ENCODE assay signal across 9 mouse cellular contexts in genomic region chr4:124102684-124103083, GRCm38 (mm10).
DNase-seq lines count a peak whose midpoint lies in the region; ATAC-seq and TF ChIP-seq lines count a peak whose summit lies in the region.
"Had no signal": no experiment of that assay in that cellular context is flagged by ENCODE, and none has a peak within 500 bp of the region (broad histone marks: within the 10 kb centered on the region; RNA-seq: fewer than 3 reads in every experiment).

No protein-coding gene starts in this region.

- no peaks in the 10 kb centered on the region for H3K9me3 ChIP-seq in liver, embryonic 12.5 days (replicated peaks)
- H3K9me3 ChIP-seq: limb, embryonic 15.5 days had no signal

- peak; percentile 36; the same call in 1 of the 2 replicates for TF ChIP-seq CTCF in bone marrow, adult 2 months (IDR thresholded peaks at IDR 0.05; ENCODE audit: control insufficient read depth, insufficient read depth, low read length)

- 24% methylated on average over 2 of the region's 2 CpGs for WGBS in liver, embryonic 12.5 days (ENCODE audit: insufficient replicate concordance)
- WGBS in bone marrow, adult 2 months: 33% methylated on average over 2 of the region's 2 CpGs

- H3K4me3 ChIP-seq in liver, embryonic 12.5 days: no peak overlapping the region
- no peak overlapping the region for H3K4me3 ChIP-seq in bone marrow, adult 2 months (replicated peaks; ENCODE audit: control insufficient read depth, low read depth, low read length)
- H3K4me3 ChIP-seq: limb, embryonic 15.5 days had no signal

- ATAC-seq in liver, embryonic 12.5 days: no peak
- no peak for ATAC-seq in inflammation-experienced regulatory T-cells, adult 6 months

- no peak overlapping the region for H3K9ac ChIP-seq in liver, embryonic 12.5 days
- H3K9ac ChIP-seq: limb, embryonic 15.5 days had no signal

- TF ChIP-seq POLR2A in bone marrow, adult 2 months (IDR thresholded peaks at IDR 0.05; ENCODE audit: borderline replicate concordance, control insufficient read depth, low read depth, low read length): no peak

- peak; percentile 20 to 46 for DNase-seq in adrenal gland, adult 18-20 months (ENCODE audit: low spot score in 2 of 2)
- DNase-seq in adrenal gland, adult 8-10 months: no peak
- DNase-seq in liver: peak; percentile 36
- peak; percentile 3 for DNase-seq in lung, postnatal 25 days (ENCODE audit: low spot score)
- DNase-seq in yolk sac, embryonic 10.5 days (ENCODE audit: low spot score): no peak

- H3K27ac ChIP-seq in liver, embryonic 12.5 days: no peak overlapping the region
- no peak overlapping the region for H3K27ac ChIP-seq in bone marrow, adult 2 months (ENCODE audit: control insufficient read depth, insufficient read depth, low read depth, low read length, poor library complexity)
- H3K27ac ChIP-seq: limb, embryonic 15.5 days had no signal

- peaks cover 14% of the 10 kb centered on the region; the same call in 1 of the 2 replicates for H3K27me3 ChIP-seq in liver, embryonic 12.5 days (replicated peaks)

- H3K4me2 ChIP-seq in liver, embryonic 12.5 days: no peak overlapping the region
- H3K4me2 ChIP-seq: limb, embryonic 15.5 days had no signal

- no peaks in the 10 kb centered on the region for H3K4me1 ChIP-seq in liver, embryonic 12.5 days
- H3K4me1 ChIP-seq in bone marrow, adult 2 months (ENCODE audit: control insufficient read depth, insufficient read depth, low read length): no peaks in the 10 kb centered on the region
- H3K4me1 ChIP-seq: limb, embryonic 15.5 days had no signal

- H3K36me3 ChIP-seq in liver, embryonic 12.5 days: no peaks in the 10 kb centered on the region
- H3K36me3 ChIP-seq: limb, embryonic 15.5 days had no signal

Comparison
In these comparisons a context has a peak if more than half of its experiments do, and no peak if none do; other contexts are left out.
1. DNase-seq: peak in adrenal gland, adult 18-20 months (2 of 2), liver (single experiment) and lung, postnatal 25 days (single experiment); none in adrenal gland, adult 8-10 months (single experiment) and yolk sac, embryonic 10.5 days (single experiment).